Mouse (Mus musculus): ENCODE measurements at regions not wholly inside any gene's neighbourhood (a gene's known extent, or its start where the extent isn't known, plus 50 kb on each side); places are given as distances from the start of the nearest gene placed in this dataset.

GRCm38 (mm10) chr16:92926853-92927252, 100.9 kb upstream of the Runx1 start:
- TF ChIP-seq POLR2A (IDR thresholded peaks at IDR 0.05; ENCODE audit: borderline replicate concordance, extremely low read depth, insufficient read depth, insufficient read length): no peak
- H3K4me1 ChIP-seq (ENCODE audit: control insufficient read depth, insufficient read depth, low read length): peaks cover 18% of the 10 kb centered on the region
- H3K4me3 ChIP-seq (replicated peaks; ENCODE audit: low read length): no peak overlapping the region
- WGBS: 70% methylated on average over 5 of the region's 5 CpGs
- ATAC-seq (ENCODE audit: low FRiP score, low read depth): no peak
- no peaks in the 10 kb centered on the region for H3K36me3 ChIP-seq (ENCODE audit: control insufficient read depth, insufficient read depth, low read length)
- no peak overlapping the region for H3K9ac ChIP-seq (ENCODE audit: low read depth, low read length, severe bottlenecking)
- no peak overlapping the region for H3K27ac ChIP-seq (replicated peaks; ENCODE audit: low read depth, low read length)
- no peak overlapping the region for H3K4me2 ChIP-seq (replicated peaks; ENCODE audit: low read depth, low read length, severe bottlenecking)
- no peaks in the 10 kb centered on the region; the same call in 1 of the 2 replicates for H3K27me3 ChIP-seq (ENCODE audit: control insufficient read depth, insufficient read depth, low read length)
- H3K9me3 ChIP-seq (ENCODE audit: control insufficient read depth, low read length): no peaks in the 10 kb centered on the region
- DNase-seq (ENCODE audit: low spot score): no peak

GRCm38 (mm10) chr16:92920947-92921346, 95.0 kb upstream of the Runx1 start:
- WGBS: 90% methylated on average over 4 of the region's 4 CpGs
- H3K4me2 ChIP-seq (replicated peaks; ENCODE audit: low read depth, low read length, severe bottlenecking): no peak overlapping the region
- no peaks in the 10 kb centered on the region for H3K4me1 ChIP-seq (ENCODE audit: control insufficient read depth, insufficient read depth, low read length)
- H3K36me3 ChIP-seq (ENCODE audit: control insufficient read depth, insufficient read depth, low read length): no peaks in the 10 kb centered on the region
- no peak overlapping the region for H3K4me3 ChIP-seq (replicated peaks; ENCODE audit: low read length)
- DNase-seq (ENCODE audit: low spot score) (no peak), ATAC-seq (ENCODE audit: low FRiP score, low read depth) (no peak)
- TF ChIP-seq POLR2A (IDR thresholded peaks at IDR 0.05; ENCODE audit: borderline replicate concordance, extremely low read depth, insufficient read depth, insufficient read length): no peak
- H3K9ac ChIP-seq (ENCODE audit: low read depth, low read length, severe bottlenecking): no peak overlapping the region
- no peaks in the 10 kb centered on the region for H3K27me3 ChIP-seq (ENCODE audit: control insufficient read depth, insufficient read depth, low read length)
- no peaks in the 10 kb centered on the region for H3K9me3 ChIP-seq (ENCODE audit: control insufficient read depth, low read length)
- no peak overlapping the region for H3K27ac ChIP-seq (replicated peaks; ENCODE audit: low read depth, low read length)

DNA sequence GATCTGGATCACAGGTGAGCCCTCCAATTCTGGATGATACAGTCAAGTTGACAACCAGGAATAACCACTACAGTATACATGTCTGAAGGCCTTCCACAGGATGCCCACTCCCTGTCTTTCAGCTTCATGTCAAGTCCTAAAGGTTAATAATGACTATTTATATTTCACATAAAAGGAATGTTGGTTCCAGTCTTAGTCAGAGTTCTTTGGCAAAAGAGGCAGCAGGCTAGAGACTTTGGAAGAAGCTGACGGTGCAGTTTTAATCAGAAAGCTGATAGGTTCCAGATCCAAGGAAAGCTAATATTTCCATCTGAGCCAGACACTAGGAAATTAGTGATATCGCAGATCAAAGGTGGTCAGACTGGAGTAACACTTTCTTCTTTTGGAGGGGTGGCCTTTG, 91.4 kb upstream of the Runx1 start:
- Histone ChIP-seq H3K9ac (ENCODE audit: low read depth, low read length, severe bottlenecking) (no peak overlapping the region), H3K4me3 (replicated peaks; ENCODE audit: low read length) (no peak overlapping the region), H3K4me2 (replicated peaks; ENCODE audit: low read depth, low read length, severe bottlenecking) (no peak overlapping the region), H3K4me1 (ENCODE audit: control insufficient read depth, insufficient read depth, low read length) (no peaks in the 10 kb centered on the region), H3K9me3 (ENCODE audit: control insufficient read depth, low read length) (no peaks in the 10 kb centered on the region), H3K27ac (replicated peaks; ENCODE audit: low read depth, low read length) (no peak overlapping the region), H3K27me3 (ENCODE audit: control insufficient read depth, insufficient read depth, low read length) (no peaks in the 10 kb centered on the region), H3K36me3 (ENCODE audit: control insufficient read depth, insufficient read depth, low read length) (no peaks in the 10 kb centered on the region)
- no peak for DNase-seq (ENCODE audit: low spot score)
- ATAC-seq (ENCODE audit: low FRiP score, low read depth): no peak
- no peak for TF ChIP-seq POLR2A (IDR thresholded peaks at IDR 0.05; ENCODE audit: borderline replicate concordance, extremely low read depth, insufficient read depth, insufficient read length)
- 80% methylated on average over 2 of the region's 2 CpGs for WGBS

- H3K36me3 ChIP-seq (ENCODE audit: control insufficient read depth, insufficient read depth, low read length): no peaks in the 10 kb centered on the region
- TF ChIP-seq POLR2A (IDR thresholded peaks at IDR 0.05; ENCODE audit: borderline replicate concordance, extremely low read depth, insufficient read depth, insufficient read length): no peak
- no peak overlapping the region for H3K27ac ChIP-seq (replicated peaks; ENCODE audit: low read depth, low read length)
- no peak overlapping the region for H3K4me2 ChIP-seq (replicated peaks; ENCODE audit: low read depth, low read length, severe bottlenecking)
- DNase-seq (ENCODE audit: low spot score) (no peak), ATAC-seq (ENCODE audit: low FRiP score, low read depth) (no peak)
- H3K27me3 ChIP-seq (ENCODE audit: control insufficient read depth, insufficient read depth, low read length): no peaks in the 10 kb centered on the region
- 82% methylated on average over 6 of the region's 6 CpGs for WGBS
- no peak overlapping the region for H3K9ac ChIP-seq (ENCODE audit: low read depth, low read length, severe bottlenecking)
- H3K9me3 ChIP-seq (ENCODE audit: control insufficient read depth, low read length): no peaks in the 10 kb centered on the region
- no peak overlapping the region for H3K4me3 ChIP-seq (replicated peaks; ENCODE audit: low read length)
- H3K4me1 ChIP-seq (ENCODE audit: control insufficient read depth, insufficient read depth, low read length): no peaks in the 10 kb centered on the region
Observed at GRCm38 (mm10) chr16:92915651-92916050, 89.7 kb upstream of the Runx1 start.

GRCm38 (mm10) chr16:92906873-92907272, 80.9 kb upstream of the Runx1 start:
- 67% methylated on average over 4 of the region's 4 CpGs for WGBS
- no peak overlapping the region for H3K4me2 ChIP-seq (replicated peaks; ENCODE audit: low read depth, low read length, severe bottlenecking)
- ATAC-seq (ENCODE audit: low FRiP score, low read depth): no peak
- no peaks in the 10 kb centered on the region for H3K36me3 ChIP-seq (ENCODE audit: control insufficient read depth, insufficient read depth, low read length)
- H3K27me3 ChIP-seq (ENCODE audit: control insufficient read depth, insufficient read depth, low read length): no peaks in the 10 kb centered on the region
- 0 out of 2 replicates have a peak, but pooled peaks cover 3% of the 10 kb centered on the region for H3K4me1 ChIP-seq (ENCODE audit: control insufficient read depth, insufficient read depth, low read length)
- no peak for DNase-seq (ENCODE audit: low spot score)
- no peak overlapping the region for H3K4me3 ChIP-seq (replicated peaks; ENCODE audit: low read length)
- TF ChIP-seq POLR2A (IDR thresholded peaks at IDR 0.05; ENCODE audit: borderline replicate concordance, extremely low read depth, insufficient read depth, insufficient read length): no peak
- H3K9ac ChIP-seq (ENCODE audit: low read depth, low read length, severe bottlenecking): no peak overlapping the region
- no peaks in the 10 kb centered on the region for H3K9me3 ChIP-seq (ENCODE audit: control insufficient read depth, low read length)
- no peak overlapping the region for H3K27ac ChIP-seq (replicated peaks; ENCODE audit: low read depth, low read length)

DNA sequence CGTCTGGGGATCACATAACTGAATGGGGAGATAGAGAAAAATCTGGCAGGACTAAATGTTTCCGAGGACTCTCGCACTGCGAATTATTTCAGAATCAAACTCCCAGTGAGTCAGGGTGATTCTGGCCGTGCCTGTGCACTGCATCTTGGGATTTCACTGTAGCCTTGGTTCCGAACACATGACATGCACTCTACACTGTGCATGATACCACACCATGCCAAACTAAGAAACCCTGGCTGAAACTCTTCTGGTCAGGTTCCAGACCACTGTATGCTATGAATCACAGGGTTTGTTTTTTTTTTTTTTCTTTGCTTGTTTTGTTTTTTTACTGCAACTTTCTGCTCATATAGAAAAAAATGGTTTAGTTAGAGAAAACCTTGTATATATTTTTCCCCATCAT, 79.7 kb upstream of the Runx1 start:
- H3K4me1 ChIP-seq (ENCODE audit: control insufficient read depth, insufficient read depth, low read length): 0 out of 2 replicates have a peak, but pooled peaks cover 3% of the 10 kb centered on the region
- no peaks in the 10 kb centered on the region for H3K36me3 ChIP-seq (ENCODE audit: control insufficient read depth, insufficient read depth, low read length)
- WGBS: 94% methylated on average over 6 of the region's 6 CpGs
- H3K27ac ChIP-seq (replicated peaks; ENCODE audit: low read depth, low read length): no peak overlapping the region
- H3K9ac ChIP-seq (ENCODE audit: low read depth, low read length, severe bottlenecking): no peak overlapping the region
- no peaks in the 10 kb centered on the region for H3K27me3 ChIP-seq (ENCODE audit: control insufficient read depth, insufficient read depth, low read length)
- DNase-seq (ENCODE audit: low spot score) (no peak), ATAC-seq (ENCODE audit: low FRiP score, low read depth) (no peak)
- H3K4me2 ChIP-seq (replicated peaks; ENCODE audit: low read depth, low read length, severe bottlenecking): no peak overlapping the region
- H3K9me3 ChIP-seq (ENCODE audit: control insufficient read depth, low read length): no peaks in the 10 kb centered on the region
- no peak for TF ChIP-seq POLR2A (IDR thresholded peaks at IDR 0.05; ENCODE audit: borderline replicate concordance, extremely low read depth, insufficient read depth, insufficient read length)
- no peak overlapping the region for H3K4me3 ChIP-seq (replicated peaks; ENCODE audit: low read length)
